8 mouse cellular contexts compared by ENCODE assay signal in genomic region chr2:118659493-118659892, GRCm38 (mm10). TPM values are rescaled to one million over a fixed set of nuclear protein-coding genes. Genes with fewer than 3 reads are reported as not detected.
A peak's percentile ranks its signal among the peaks of the same experiment; 100 is the strongest.
DNase-seq lines count a peak whose midpoint lies in the region; ATAC-seq and TF ChIP-seq lines count a peak whose summit lies in the region.

No protein-coding gene starts in this region.

- TF ChIP-seq EP300 in liver, postnatal 0 days (IDR thresholded peaks at IDR 0.05; ENCODE audit: low read depth): no peak
- TF ChIP-seq EP300 in lung, postnatal 0 days (IDR thresholded peaks at IDR 0.05): no peak; the same call in 1 of the 2 replicates

- no peak for ATAC-seq in heart, embryonic 11.5 days (replicated peaks; ENCODE audit: insufficient number of reproducible peaks, low FRiP score, low TSS enrichment)
- 0 out of 2 replicates have a peak, but pooled peaks have one; percentile 9 for ATAC-seq in G1E (ENCODE audit: extremely low read depth, insufficient number of reproducible peaks, low FRiP score, poor library complexity, severe bottlenecking)
- peak; percentile 25 for ATAC-seq in liver, postnatal 0 days
- ATAC-seq in lung, postnatal 0 days: no peak

- peak overlapping the region; percentile 72 for H3K4me2 ChIP-seq in heart, embryonic 11.5 days
- H3K4me2 ChIP-seq in liver, postnatal 0 days (ENCODE audit: low read depth, low read length): peak overlapping the region; percentile 63
- H3K4me2 ChIP-seq in lung, postnatal 0 days (replicated peaks; ENCODE audit: low read depth, low read length): no peak overlapping the region; the same call in 1 of the 2 replicates

- TF ChIP-seq CTCF in G1E (IDR thresholded peaks at IDR 0.05; ENCODE audit: low read depth, low read length): no peak
- TF ChIP-seq CTCF in liver, postnatal 0 days (IDR thresholded peaks at IDR 0.05; ENCODE audit: low read depth): no peak
- no peak for TF ChIP-seq CTCF in lung, postnatal 0 days (IDR thresholded peaks at IDR 0.05)

- H3K4me3 ChIP-seq in heart, embryonic 11.5 days (ENCODE audit: low read depth, low read length): peak overlapping the region; percentile 41
- peak overlapping the region; percentile 66; the same call in 1 of the 2 replicates for H3K4me3 ChIP-seq in G1E (ENCODE audit: low read depth, low read length)
- H3K4me3 ChIP-seq in hindbrain, embryonic 10.5 days: peak overlapping the region; percentile 46; the same call in 1 of the 2 replicates
- peak overlapping the region; percentile 30 for H3K4me3 ChIP-seq in liver, postnatal 0 days (ENCODE audit: low read depth, low read length)
- no peak overlapping the region for H3K4me3 ChIP-seq in lung, postnatal 0 days (ENCODE audit: low read depth, low read length)

- H3K9me3 ChIP-seq in heart, embryonic 11.5 days (replicated peaks; ENCODE audit: control insufficient read depth, low read length): no peaks in the 10 kb centered on the region
- H3K9me3 ChIP-seq in G1E (replicated peaks): no peaks in the 10 kb centered on the region
- no peaks in the 10 kb centered on the region for H3K9me3 ChIP-seq in hindbrain, embryonic 10.5 days
- H3K9me3 ChIP-seq in liver, postnatal 0 days (ENCODE audit: low read length): no peaks in the 10 kb centered on the region
- no peaks in the 10 kb centered on the region for H3K9me3 ChIP-seq in lung, postnatal 0 days (ENCODE audit: low read length)

- no peaks in the 10 kb centered on the region for H3K36me3 ChIP-seq in heart, embryonic 11.5 days (ENCODE audit: control insufficient read depth, insufficient read depth, low read length)
- no peaks in the 10 kb centered on the region for H3K36me3 ChIP-seq in G1E (replicated peaks)
- no peaks in the 10 kb centered on the region for H3K36me3 ChIP-seq in hindbrain, embryonic 10.5 days
- H3K36me3 ChIP-seq in liver, postnatal 0 days (replicated peaks; ENCODE audit: insufficient read depth, low read length): no peaks in the 10 kb centered on the region
- H3K36me3 ChIP-seq in lung, postnatal 0 days (ENCODE audit: insufficient read depth, low read length): no peaks in the 10 kb centered on the region

- DNase-seq in heart, adult 8-10 months (ENCODE audit: low spot score): no peak
- DNase-seq in G1E (ENCODE audit: low spot score): no peak
- no peak for DNase-seq in hindbrain, embryonic 10.5 days (ENCODE audit: low spot score)
- DNase-seq in liver, postnatal 0 days: no peak
- no peak for DNase-seq in thymus, postnatal 4 days
- DNase-seq in lung, postnatal 0 days (ENCODE audit: low spot score): no peak
- no peak for DNase-seq in cerebellum, adult 11-12 months

- 65% methylated on average over 12 of the region's 12 CpGs for WGBS in heart, embryonic 11.5 days (ENCODE audit: insufficient replicate concordance)
- WGBS in hindbrain, embryonic 10.5 days: 86% methylated on average over 12 of the region's 12 CpGs
- WGBS in liver, postnatal 0 days (ENCODE audit: insufficient replicate concordance): 53% methylated on average over 12 of the region's 12 CpGs
- WGBS in lung, postnatal 0 days: 66% methylated on average over 12 of the region's 12 CpGs

- H3K27me3 ChIP-seq in heart, embryonic 11.5 days (ENCODE audit: control insufficient read depth, insufficient read depth, low read length): peaks cover 11% of the 10 kb centered on the region
- H3K27me3 ChIP-seq in G1E (ENCODE audit: insufficient read depth, low read length): no peaks in the 10 kb centered on the region
- H3K27me3 ChIP-seq in hindbrain, embryonic 10.5 days (ENCODE audit: insufficient read depth, poor library complexity, severe bottlenecking): peaks cover 37% of the 10 kb centered on the region
- no peaks in the 10 kb centered on the region for H3K27me3 ChIP-seq in liver, postnatal 0 days (ENCODE audit: insufficient read depth, low read length)
- H3K27me3 ChIP-seq in lung, postnatal 0 days (replicated peaks; ENCODE audit: insufficient read depth, low read length): no peaks in the 10 kb centered on the region

- peak overlapping the region; percentile 88 for H3K27ac ChIP-seq in heart, embryonic 11.5 days (ENCODE audit: low read depth, low read length)
- peak overlapping the region; percentile 82 for H3K27ac ChIP-seq in hindbrain, embryonic 10.5 days
- H3K27ac ChIP-seq in liver, postnatal 0 days (ENCODE audit: low read depth): peak overlapping the region; percentile 96
- no peak overlapping the region for H3K27ac ChIP-seq in lung, postnatal 0 days (ENCODE audit: low read length)

- peak overlapping the region; percentile 68; the same call in 1 of the 2 replicates for H3K9ac ChIP-seq in heart, embryonic 11.5 days (ENCODE audit: low read depth, low read length)
- H3K9ac ChIP-seq in liver, postnatal 0 days (replicated peaks): no peak overlapping the region; the same call in 1 of the 2 replicates
- no peak overlapping the region for H3K9ac ChIP-seq in lung, postnatal 0 days (replicated peaks; ENCODE audit: low read depth)

- H3K4me1 ChIP-seq in heart, embryonic 11.5 days (ENCODE audit: control insufficient read depth, insufficient read depth, low read length): peaks cover 32% of the 10 kb centered on the region
- peaks cover 84% of the 10 kb centered on the region for H3K4me1 ChIP-seq in G1E (ENCODE audit: insufficient read depth, low read depth, low read length)
- H3K4me1 ChIP-seq in hindbrain, embryonic 10.5 days (replicated peaks): peaks cover 49% of the 10 kb centered on the region
- peaks cover 50% of the 10 kb centered on the region for H3K4me1 ChIP-seq in liver, postnatal 0 days (ENCODE audit: insufficient read depth)
- H3K4me1 ChIP-seq in lung, postnatal 0 days (ENCODE audit: insufficient read depth, low read depth, low read length): peaks cover 27% of the 10 kb centered on the region; the same call in 1 of the 2 replicates

RNA-seq across cellular contexts. Expression of gene Pak6, which starts 3.6 kb away (rescaled TPM):
- polyA plus RNA-seq in heart, embryonic 11.5 days (2014; fragmentation: Nextera tagmentation; extraction: Ambion mirVana): 1.8 and 3.0 TPM in 2 replicates
- 10 to 100 TPM in 3 of 4 experiments, 1 to 10 TPM in 1; 7.5 to 13.4 (median 11.4) TPM for total RNA-seq in heart, adult 8-10 months (2022)
- total RNA-seq in G1E (2014; fragmentation: Nextera tagmentation): 7.9 and 9.6 TPM in 2 replicates
- 6.2 and 10.0 TPM in 2 replicates for total RNA-seq in G1E (2017)
- polyA plus RNA-seq in G1E (2012): 28.0 and 34.2 TPM in 2 replicates
- 0.25 and 0.90 TPM in 2 replicates for polyA plus RNA-seq in hindbrain, embryonic 10.5 days (2016; fragmentation: Nextera tagmentation; extraction: Ambion mirVana)
- 0.08 and 0.15 TPM in 2 replicates for polyA plus RNA-seq in liver, postnatal 0 days (2015; fragmentation: Nextera tagmentation; extraction: Ambion mirVana)
- 1.1 and 2.0 TPM in 2 replicates for polyA plus RNA-seq in lung, postnatal 0 days (2015; fragmentation: Nextera tagmentation; extraction: Ambion mirVana)

RNA-seq across cellular contexts. Expression of gene Ankrd63, which starts 44.3 kb away (rescaled TPM):
- 0.66 and 0.80 TPM in 2 replicates for polyA plus RNA-seq in heart, embryonic 11.5 days (2014; fragmentation: Nextera tagmentation; extraction: Ambion mirVana)
- total RNA-seq in heart, adult 8-10 months (2022): 1 to 10 TPM; 1.0 to 3.1 (median 1.7) TPM
- total RNA-seq in G1E (2014; fragmentation: Nextera tagmentation) (0.15 TPM in 1 of 2 replicates, not detected in the other), G1E (2017) (under 0.01 and 0.05 TPM in 2 replicates)
- polyA plus RNA-seq in G1E (2012): not detected in 2 replicates
- not detected in 2 replicates for polyA plus RNA-seq in hindbrain, embryonic 10.5 days (2016; fragmentation: Nextera tagmentation; extraction: Ambion mirVana)
- 0.02 TPM in 1 of 2 replicates, not detected in the other for polyA plus RNA-seq in liver, postnatal 0 days (2015; fragmentation: Nextera tagmentation; extraction: Ambion mirVana)
- 0.02 and 0.05 TPM in 2 replicates for polyA plus RNA-seq in lung, postnatal 0 days (2015; fragmentation: Nextera tagmentation; extraction: Ambion mirVana)

Comparison
In these comparisons a context has a peak if more than half of its experiments do, and no peak if none do; other contexts are left out.
1. ATAC-seq: peak in G1E (single experiment) and liver, postnatal 0 days (single experiment); none in heart, embryonic 11.5 days (single experiment) and lung, postnatal 0 days (single experiment).